Mouse (Mus musculus): ENCODE data around the gene Brinp3. TPM values are rescaled to one million over a fixed set of nuclear protein-coding genes. Genes with fewer than 3 reads are reported as not detected.
A peak's percentile ranks its signal among the peaks of the same experiment; 100 is the strongest.
"Not testable (repeated sequence)": the region's sequence is repeated elsewhere in the genome, so short reads cannot be mapped to it uniquely, and the experiment has no call there.

Brinp3 gene
- polyA plus RNA-seq, 1 experiment from 2014 or later: 46.5 TPM

DNA sequence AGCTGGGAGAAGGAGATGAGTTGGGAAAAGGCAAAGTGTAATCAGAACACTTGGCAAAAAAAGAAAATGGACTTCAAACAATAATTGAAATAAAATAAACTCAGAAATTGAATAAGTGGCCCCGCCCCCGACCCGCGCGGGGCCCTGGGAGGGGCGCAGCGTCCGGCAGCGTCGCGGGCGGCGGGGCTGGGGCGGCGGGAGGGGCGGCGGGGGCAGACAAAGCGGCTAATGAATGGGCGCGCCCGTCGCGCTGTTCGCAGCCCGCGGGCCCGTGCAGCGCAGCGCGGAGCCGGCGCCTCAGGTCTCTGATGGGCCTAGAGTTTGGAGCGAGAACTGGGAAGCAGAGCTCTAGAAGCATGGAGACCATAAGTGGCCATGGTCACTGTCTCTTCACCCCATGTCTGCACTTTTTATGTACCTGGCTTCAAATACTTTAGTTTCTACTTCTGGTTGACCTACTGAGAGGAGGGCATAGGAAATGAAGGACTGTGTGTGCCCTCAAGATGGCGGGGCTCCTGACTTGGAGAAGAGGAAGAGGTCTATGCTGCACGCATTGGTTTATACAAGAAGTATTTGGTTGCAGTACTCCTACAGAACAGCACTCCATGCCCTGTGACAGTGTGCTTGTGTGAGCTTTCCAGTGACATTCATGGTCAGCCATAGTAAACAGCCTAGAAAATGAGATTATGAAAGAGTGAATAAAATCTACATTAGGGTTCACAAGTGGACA lies 230.4 kb downstream of the Brinp3 start:
- not testable (repeated sequence) for H3K27me3 ChIP-seq (replicated peaks; ENCODE audit: control insufficient read depth, insufficient read depth, low read length); H3K4me1 ChIP-seq (ENCODE audit: control insufficient read depth, insufficient read depth, low read depth, low read length); H3K27ac ChIP-seq (ENCODE audit: low read depth, low read length); H3K9me3 ChIP-seq (ENCODE audit: control insufficient read depth, low read length); H3K36me3 ChIP-seq (ENCODE audit: control insufficient read depth, insufficient read depth, low read length)
- peak overlapping the region; percentile 43 for H3K4me3 ChIP-seq (ENCODE audit: low read length)
- H3K9ac ChIP-seq (ENCODE audit: low read depth, low read length): peak overlapping the region; percentile 65
- peak overlapping the region; percentile 64 for H3K4me2 ChIP-seq (ENCODE audit: low read length)
- peak; percentile 87 for ATAC-seq
- WGBS: 4% methylated on average over 23 of the region's 35 CpGs

DNA sequence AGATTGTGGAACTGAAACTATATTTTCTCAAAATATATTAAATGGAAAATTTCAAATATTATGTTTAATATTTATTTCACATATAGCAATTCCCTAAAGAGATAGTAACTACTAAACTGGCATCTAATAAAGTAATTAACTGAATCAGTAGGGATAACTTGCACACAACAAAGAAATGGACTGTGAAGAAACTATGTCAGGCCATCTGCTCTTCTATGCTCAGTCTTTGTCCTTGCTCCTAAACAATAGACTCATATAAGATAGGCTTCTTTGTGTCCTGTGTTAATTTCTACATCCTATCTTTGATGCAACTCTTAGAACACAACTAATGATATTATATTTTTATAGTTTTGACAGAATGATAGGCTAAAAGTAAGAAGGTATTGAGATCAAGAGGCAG lies 256.5 kb downstream of the Brinp3 start:
- H3K9me3 ChIP-seq (ENCODE audit: control insufficient read depth, low read length): no peaks in the 10 kb centered on the region
- no peak overlapping the region for H3K9ac ChIP-seq (ENCODE audit: low read depth, low read length)
- ATAC-seq: no peak
- no peaks in the 10 kb centered on the region for H3K4me1 ChIP-seq (ENCODE audit: control insufficient read depth, insufficient read depth, low read depth, low read length)
- no peak overlapping the region for H3K4me2 ChIP-seq (ENCODE audit: low read length)
- no peaks in the 10 kb centered on the region for H3K27me3 ChIP-seq (replicated peaks; ENCODE audit: control insufficient read depth, insufficient read depth, low read length)
- H3K4me3 ChIP-seq (ENCODE audit: low read length): no peak overlapping the region
- no peak overlapping the region for H3K27ac ChIP-seq (ENCODE audit: low read depth, low read length)
- H3K36me3 ChIP-seq (ENCODE audit: control insufficient read depth, insufficient read depth, low read length): no peaks in the 10 kb centered on the region

DNA sequence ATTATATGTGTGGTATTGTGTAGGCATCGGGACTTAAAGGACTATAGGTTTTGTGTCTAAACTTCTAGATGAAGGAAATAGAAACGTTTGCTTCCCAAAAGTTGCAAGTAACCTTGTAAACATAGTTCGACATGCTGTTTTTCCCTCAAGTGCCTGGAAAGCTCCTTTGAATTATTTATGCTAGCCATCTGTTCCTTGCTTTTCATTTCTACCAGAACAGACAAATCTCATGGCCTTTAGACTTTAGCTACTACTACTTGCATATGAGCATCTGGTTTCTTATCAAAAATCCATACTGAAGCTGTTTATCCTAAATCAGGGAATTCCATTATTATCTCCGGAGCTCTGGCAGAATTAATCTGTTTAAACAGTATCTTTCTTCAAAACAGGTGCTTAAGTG lies 288.7 kb downstream of the Brinp3 start:
- Histone ChIP-seq H3K4me3 (ENCODE audit: low read length) (no peak overlapping the region), H3K4me2 (ENCODE audit: low read length) (no peak overlapping the region), H3K9me3 (ENCODE audit: control insufficient read depth, low read length) (no peaks in the 10 kb centered on the region), H3K27ac (ENCODE audit: low read depth, low read length) (no peak overlapping the region), H3K4me1 (ENCODE audit: control insufficient read depth, insufficient read depth, low read depth, low read length) (no peaks in the 10 kb centered on the region), H3K36me3 (ENCODE audit: control insufficient read depth, insufficient read depth, low read length) (no peaks in the 10 kb centered on the region), H3K9ac (ENCODE audit: low read depth, low read length) (no peak overlapping the region), H3K27me3 (replicated peaks; ENCODE audit: control insufficient read depth, insufficient read depth, low read length) (no peaks in the 10 kb centered on the region)
- 59% methylated on average over 4 of the region's 4 CpGs for WGBS
- no peak for ATAC-seq

DNA sequence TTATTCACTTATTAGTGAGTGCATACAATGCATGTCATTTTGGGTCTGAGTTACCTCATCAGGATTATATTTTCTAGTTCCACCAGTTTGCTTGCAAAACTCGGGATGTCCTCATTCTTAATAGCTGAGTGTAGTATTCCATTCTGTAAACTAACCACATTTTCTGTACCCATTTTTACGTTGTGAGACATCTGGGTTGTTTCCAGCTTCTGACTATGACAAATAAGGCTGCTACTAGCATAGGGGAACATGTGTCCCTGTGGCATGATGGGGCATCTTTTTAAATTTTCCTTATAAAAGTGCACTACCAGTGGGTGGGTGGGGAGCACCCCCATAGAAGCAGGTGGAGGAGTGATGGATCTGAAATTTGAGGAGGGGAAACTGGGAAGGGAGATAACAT lies 292.7 kb downstream of the Brinp3 start:
- 69% methylated on average over 2 of the region's 2 CpGs for WGBS
- no peak overlapping the region for H3K27ac ChIP-seq (ENCODE audit: low read depth, low read length)
- H3K9me3 ChIP-seq (ENCODE audit: control insufficient read depth, low read length): no peaks in the 10 kb centered on the region
- no peak overlapping the region for H3K4me2 ChIP-seq (ENCODE audit: low read length)
- no peak overlapping the region for H3K4me3 ChIP-seq (ENCODE audit: low read length)
- H3K4me1 ChIP-seq (ENCODE audit: control insufficient read depth, insufficient read depth, low read depth, low read length): no peaks in the 10 kb centered on the region
- H3K27me3 ChIP-seq (replicated peaks; ENCODE audit: control insufficient read depth, insufficient read depth, low read length): no peaks in the 10 kb centered on the region
- no peak overlapping the region for H3K9ac ChIP-seq (ENCODE audit: low read depth, low read length)
- ATAC-seq: no peak
- H3K36me3 ChIP-seq (ENCODE audit: control insufficient read depth, insufficient read depth, low read length): no peaks in the 10 kb centered on the region

DNA sequence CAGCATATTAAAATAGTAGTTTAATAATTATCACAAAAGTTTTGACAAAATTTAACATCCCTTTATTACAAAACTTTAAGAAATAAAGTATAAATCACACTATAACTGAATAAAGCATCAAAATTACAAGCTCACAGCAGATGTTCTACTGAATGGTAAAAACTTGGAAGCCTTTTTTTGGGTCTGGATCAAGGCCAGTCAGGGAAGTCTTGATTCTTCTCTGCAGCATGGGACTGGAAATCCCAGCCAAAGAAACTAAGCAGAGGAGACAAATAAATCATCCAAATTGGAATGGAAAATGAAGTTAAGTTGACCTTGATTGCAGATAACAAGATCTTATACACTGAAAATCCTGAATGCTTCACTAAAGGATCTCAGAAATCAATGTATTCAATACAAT lies 298.3 kb downstream of the Brinp3 start:
- H3K4me2 ChIP-seq (ENCODE audit: low read length): no peak overlapping the region
- no peaks in the 10 kb centered on the region for H3K36me3 ChIP-seq (ENCODE audit: control insufficient read depth, insufficient read depth, low read length)
- no peaks in the 10 kb centered on the region for H3K4me1 ChIP-seq (ENCODE audit: control insufficient read depth, insufficient read depth, low read depth, low read length)
- no peak for ATAC-seq
- H3K9ac ChIP-seq (ENCODE audit: low read depth, low read length): no peak overlapping the region
- H3K27me3 ChIP-seq (replicated peaks; ENCODE audit: control insufficient read depth, insufficient read depth, low read length): no peaks in the 10 kb centered on the region
- H3K4me3 ChIP-seq (ENCODE audit: low read length): no peak overlapping the region
- no peaks in the 10 kb centered on the region for H3K9me3 ChIP-seq (ENCODE audit: control insufficient read depth, low read length)
- H3K27ac ChIP-seq (ENCODE audit: low read depth, low read length): no peak overlapping the region

DNA sequence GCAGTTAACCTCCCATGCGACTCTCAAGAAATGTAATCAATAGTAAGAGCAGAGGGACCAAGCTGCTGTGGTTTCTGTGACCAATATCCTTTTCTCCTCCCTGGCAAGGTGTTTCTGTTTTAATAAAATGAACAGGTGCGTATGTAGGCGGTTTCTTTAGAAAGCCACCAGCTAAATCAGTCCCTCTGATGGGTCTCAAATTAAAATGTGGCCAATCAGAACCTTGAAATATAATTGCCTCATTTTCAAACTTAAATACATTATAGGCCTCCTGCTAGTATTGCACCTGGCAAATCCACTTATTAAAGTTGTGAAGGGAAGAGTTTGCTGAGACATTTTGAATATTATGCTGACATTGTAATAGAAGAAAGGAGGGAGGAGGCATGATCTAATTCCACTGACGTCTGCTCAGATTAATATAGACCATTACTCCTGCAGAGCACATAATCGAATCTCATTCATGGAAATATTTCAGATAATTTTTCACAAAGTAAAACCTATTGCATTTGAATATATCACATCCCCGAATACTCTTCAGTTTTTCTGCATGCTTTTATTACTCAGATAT lies 305.5 kb downstream of the Brinp3 start:
- H3K9me3 ChIP-seq (ENCODE audit: control insufficient read depth, low read length): no peaks in the 10 kb centered on the region
- H3K4me2 ChIP-seq (ENCODE audit: low read length): no peak overlapping the region
- no peak overlapping the region for H3K9ac ChIP-seq (ENCODE audit: low read depth, low read length)
- H3K4me3 ChIP-seq (ENCODE audit: low read length): no peak overlapping the region
- WGBS: 66% methylated on average over 6 of the region's 6 CpGs
- ATAC-seq: peak; percentile 85
- no peaks in the 10 kb centered on the region for H3K4me1 ChIP-seq (ENCODE audit: control insufficient read depth, insufficient read depth, low read depth, low read length)
- no peaks in the 10 kb centered on the region for H3K27me3 ChIP-seq (replicated peaks; ENCODE audit: control insufficient read depth, insufficient read depth, low read length)
- no peak overlapping the region for H3K27ac ChIP-seq (ENCODE audit: low read depth, low read length)
- H3K36me3 ChIP-seq (ENCODE audit: control insufficient read depth, insufficient read depth, low read length): no peaks in the 10 kb centered on the region

DNA sequence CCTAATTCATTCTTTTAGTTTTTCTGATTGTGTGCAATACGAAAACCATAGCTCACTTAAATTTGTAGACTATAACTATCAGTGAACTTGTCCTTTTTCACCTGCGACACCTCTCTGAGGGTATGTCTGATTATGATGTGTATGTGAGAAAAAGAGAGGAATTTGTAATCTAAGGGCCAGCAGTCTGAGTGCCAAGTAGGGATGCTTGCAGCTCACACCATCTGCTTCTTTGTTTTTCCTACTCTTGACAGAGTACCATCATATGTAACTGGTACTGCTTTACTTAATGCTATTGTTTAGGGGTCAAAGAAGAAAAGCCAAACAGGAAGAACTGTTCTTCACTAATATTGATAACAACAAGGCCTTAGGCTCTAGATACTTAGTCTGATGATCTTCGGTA lies 307.3 kb downstream of the Brinp3 start:
- Histone ChIP-seq H3K9ac (ENCODE audit: low read depth, low read length) (no peak overlapping the region), H3K27me3 (replicated peaks; ENCODE audit: control insufficient read depth, insufficient read depth, low read length) (no peaks in the 10 kb centered on the region), H3K4me1 (ENCODE audit: control insufficient read depth, insufficient read depth, low read depth, low read length) (no peaks in the 10 kb centered on the region), H3K9me3 (ENCODE audit: control insufficient read depth, low read length) (no peaks in the 10 kb centered on the region), H3K36me3 (ENCODE audit: control insufficient read depth, insufficient read depth, low read length) (no peaks in the 10 kb centered on the region), H3K4me3 (ENCODE audit: low read length) (no peak overlapping the region), H3K4me2 (ENCODE audit: low read length) (no peak overlapping the region), H3K27ac (ENCODE audit: low read depth, low read length) (no peak overlapping the region)
- ATAC-seq: no peak
- WGBS: 94% methylated on average over 3 of the region's 3 CpGs

DNA sequence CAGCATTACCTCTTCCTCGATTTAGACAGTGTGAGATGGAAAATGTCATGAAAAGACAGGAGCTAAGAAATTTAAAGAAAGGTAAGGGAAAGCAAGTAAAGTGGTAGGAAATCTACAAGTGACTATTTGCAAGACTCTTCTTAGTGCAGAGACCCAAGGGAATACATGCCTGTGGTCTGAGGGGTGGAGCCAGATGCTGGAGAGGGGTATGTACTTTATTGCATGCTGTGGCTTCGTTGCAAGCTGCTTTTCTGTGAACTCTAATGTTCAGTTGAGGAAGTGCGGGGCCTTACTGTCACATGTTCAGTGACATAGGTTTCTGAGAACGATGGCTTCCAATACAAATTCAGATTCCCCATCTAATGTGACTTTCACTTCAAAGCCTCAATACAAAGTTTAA lies 313.2 kb downstream of the Brinp3 start:
- no peak overlapping the region for H3K9ac ChIP-seq (ENCODE audit: low read depth, low read length)
- ATAC-seq: no peak

DNA sequence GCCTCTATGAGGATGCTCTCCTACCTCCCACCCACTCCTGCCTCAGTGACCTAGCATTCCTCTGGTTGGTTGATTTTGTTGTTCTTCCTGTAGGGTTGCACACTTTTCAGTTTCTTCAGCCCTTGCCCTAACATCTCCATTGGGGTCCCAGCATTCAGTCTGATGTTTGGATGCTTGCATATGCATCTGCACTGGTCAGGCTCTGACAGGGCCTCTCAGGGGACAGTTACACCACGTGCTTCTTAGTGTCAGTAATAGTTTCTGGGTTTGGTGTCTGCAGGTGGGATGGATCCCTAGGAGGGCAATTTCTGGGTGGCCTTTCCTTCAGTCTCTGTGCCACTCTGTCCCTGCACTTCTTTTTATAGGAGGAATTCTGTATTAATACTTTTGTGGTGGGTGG lies 339.3 kb downstream of the Brinp3 start:
- no peaks in the 10 kb centered on the region for H3K4me1 ChIP-seq (ENCODE audit: control insufficient read depth, insufficient read depth, low read depth, low read length)
- no peaks in the 10 kb centered on the region for H3K27me3 ChIP-seq (replicated peaks; ENCODE audit: control insufficient read depth, insufficient read depth, low read length)
- H3K9ac ChIP-seq (ENCODE audit: low read depth, low read length): no peak overlapping the region
- no peak overlapping the region for H3K4me2 ChIP-seq (ENCODE audit: low read length)
- H3K9me3 ChIP-seq (ENCODE audit: control insufficient read depth, low read length): no peaks in the 10 kb centered on the region
- no peaks in the 10 kb centered on the region for H3K36me3 ChIP-seq (ENCODE audit: control insufficient read depth, insufficient read depth, low read length)
- no peak for ATAC-seq
- WGBS: 18% methylated on average over 1 of the region's 1 CpGs
- H3K4me3 ChIP-seq (ENCODE audit: low read length): no peak overlapping the region
- H3K27ac ChIP-seq (ENCODE audit: low read depth, low read length): no peak overlapping the region

More for the DNA sequence above, 313.2 kb downstream of the Brinp3 start:
- 82% methylated on average over 4 of the region's 4 CpGs for WGBS
- Histone ChIP-seq H3K4me3 (ENCODE audit: low read length) (no peak overlapping the region), H3K27me3 (replicated peaks; ENCODE audit: control insufficient read depth, insufficient read depth, low read length) (no peaks in the 10 kb centered on the region), H3K4me1 (ENCODE audit: control insufficient read depth, insufficient read depth, low read depth, low read length) (no peaks in the 10 kb centered on the region), H3K36me3 (ENCODE audit: control insufficient read depth, insufficient read depth, low read length) (no peaks in the 10 kb centered on the region), H3K27ac (ENCODE audit: low read depth, low read length) (no peak overlapping the region), H3K4me2 (ENCODE audit: low read length) (no peak overlapping the region), H3K9me3 (ENCODE audit: control insufficient read depth, low read length) (no peaks in the 10 kb centered on the region)
